Mouse (Mus musculus) T-helper 17 cell (primary cell): ENCODE results near the gene Rarb.

Source experiments
- in situ Hi-C, 2 experiments: fragments of 300-600 bp; cut with MboI, MseI; formaldehyde crosslinking; loops; 1 replicate in 1 of 2; 2 replicates in 1 of 2; pipeline ENCODE4 v1.15.1; 2025; ENCODE audit warnings: high pct_unique_total_duplicates in 2 of 2

Gene Rarb

DNA sequence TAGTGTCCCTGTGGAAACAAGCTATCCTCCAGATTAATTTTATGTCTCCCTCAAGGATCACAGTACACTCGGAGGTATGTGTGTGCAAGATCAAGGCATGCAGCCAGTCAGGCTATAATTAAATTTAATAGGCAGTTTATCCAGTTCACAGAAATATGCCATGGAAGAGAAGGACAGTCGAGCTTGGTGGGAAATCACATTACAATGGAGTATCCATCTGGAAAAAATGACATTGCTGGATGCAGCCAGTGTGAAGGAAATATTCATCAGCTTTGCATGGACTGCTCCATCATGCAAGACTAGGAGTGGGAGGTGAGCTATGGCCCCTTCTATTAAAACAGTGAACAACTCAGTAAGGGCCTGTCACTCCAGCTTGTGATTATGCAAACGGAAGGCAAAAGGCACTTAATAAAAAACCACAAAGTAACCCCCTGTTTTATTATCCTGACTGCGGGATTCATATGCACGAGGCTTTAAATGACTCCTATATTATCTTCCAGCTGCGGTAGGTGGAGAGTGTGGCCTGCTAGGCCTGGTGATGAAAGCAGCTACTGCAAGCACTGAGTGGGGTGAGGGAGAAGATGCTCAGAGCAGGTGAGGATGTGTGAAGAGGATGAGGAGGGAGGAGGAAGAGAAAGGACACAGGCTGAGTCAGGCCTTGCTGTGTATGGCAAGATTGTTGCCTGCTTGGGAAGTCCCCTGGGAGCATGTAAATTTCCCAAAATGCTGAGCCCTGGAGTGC, 379.4 kb downstream of the Rarb start:
- in situ Hi-C loops = loop anchor here (5.0 to 25.0 kb wide), 3 partner anchors 963 to 1723 kb away; no protein-coding TSS in a partner anchor

DNA sequence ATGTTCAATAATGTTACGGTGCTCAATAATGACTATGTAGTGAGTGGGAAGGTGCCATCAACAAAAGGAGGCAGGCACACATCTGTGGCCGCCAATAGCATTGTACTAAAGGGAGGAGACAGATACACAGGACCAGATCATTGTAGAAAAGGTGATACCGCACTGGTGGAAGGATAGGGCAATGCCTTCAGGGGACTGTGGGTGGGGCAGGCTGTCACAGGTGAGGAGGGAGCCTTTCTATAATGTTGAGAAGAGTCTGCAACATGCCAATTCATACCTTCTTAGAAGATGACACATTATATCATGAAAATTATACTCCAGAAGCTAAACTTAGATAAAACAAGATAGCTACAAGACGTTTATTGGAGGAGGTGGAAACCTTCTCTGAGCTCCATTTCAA, 381.6 kb downstream of the Rarb start:
- in situ Hi-C loops = loop anchor here (5.0 to 25.0 kb wide), 3 partner anchors 965 to 1725 kb away; no protein-coding TSS in a partner anchor

DNA sequence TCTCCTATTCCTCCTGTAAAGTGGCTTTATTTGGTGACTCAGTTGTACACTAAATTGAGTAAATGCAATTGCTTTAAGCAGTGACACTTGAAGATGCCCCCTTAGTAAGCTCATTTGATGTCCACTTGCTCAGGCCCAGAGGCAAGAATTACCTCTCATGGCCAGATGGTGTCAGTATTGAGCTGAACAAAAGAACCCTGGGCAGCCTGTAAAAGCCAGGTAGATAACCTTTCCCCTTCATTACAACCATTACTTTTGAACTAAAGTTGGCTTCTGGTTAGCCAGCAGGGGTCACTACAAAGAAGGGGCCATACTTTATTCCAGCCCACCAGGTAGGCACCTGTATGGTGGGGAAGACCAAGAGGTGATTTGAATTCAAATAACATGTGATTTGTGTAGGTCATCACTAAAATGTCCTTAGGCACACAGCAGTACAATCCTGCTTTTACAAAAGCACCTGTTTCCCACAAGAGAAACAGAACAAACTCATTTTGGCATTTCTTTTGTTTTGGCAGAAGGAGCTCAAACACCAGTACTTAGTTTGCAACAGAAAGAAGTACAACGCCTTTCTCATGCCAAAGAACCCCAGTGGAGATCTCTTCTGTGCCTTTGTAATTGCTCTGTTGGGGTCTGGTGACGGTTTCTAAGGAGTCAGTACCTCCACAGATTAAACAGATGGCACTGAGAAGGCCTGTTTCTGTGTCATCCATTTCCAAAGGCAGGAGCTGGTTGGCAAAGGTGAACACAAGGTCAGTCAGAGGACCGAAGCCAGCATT, 384.4 kb downstream of the Rarb start:
- in situ Hi-C loops = loop anchor here (5.0 to 25.0 kb wide), 4 partner anchors 968 to 1758 kb away; no protein-coding TSS in a partner anchor

DNA sequence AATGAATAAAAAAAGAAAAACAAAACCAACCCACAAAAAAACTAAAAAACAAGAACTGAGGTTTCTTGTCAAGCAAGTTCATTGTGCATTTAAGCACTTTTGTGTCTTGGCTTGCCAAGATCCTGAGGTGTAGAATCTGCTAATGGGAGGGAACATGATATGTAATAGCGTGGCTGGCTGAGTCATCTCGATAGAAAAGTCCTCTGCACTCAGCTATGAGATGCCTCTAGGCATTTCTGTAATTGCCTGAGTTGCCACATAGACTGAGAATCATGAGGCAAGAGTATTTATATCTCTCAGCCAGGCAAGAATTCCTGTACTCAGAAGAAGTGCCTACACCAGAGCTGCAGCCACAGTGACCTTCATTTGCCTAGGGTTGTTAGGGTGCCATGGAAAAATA, 385.8 kb downstream of the Rarb start:
- in situ Hi-C loops = loop anchor here (5.0 to 25.0 kb wide), 3 partner anchors 972 to 1759 kb away; no protein-coding TSS in a partner anchor

DNA sequence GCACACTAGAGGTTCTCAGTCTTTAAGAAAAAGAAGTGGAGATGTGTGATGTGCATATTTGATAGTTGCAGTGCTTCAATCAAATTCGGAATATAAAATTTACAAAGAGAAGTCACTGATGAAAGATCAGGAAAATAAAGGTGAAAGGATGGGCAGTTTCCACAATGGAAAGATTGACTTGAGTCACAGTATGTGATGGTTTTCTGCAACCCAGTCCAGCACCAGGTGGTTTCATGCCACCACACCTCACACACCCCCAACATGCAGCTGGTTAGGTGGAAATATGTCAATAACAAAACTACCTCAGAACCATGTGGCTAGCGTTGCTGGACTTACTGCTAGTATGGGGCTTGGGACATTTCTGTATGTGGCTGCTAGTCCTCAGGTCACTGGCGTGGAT, 386.4 kb downstream of the Rarb start:
- in situ Hi-C loops = loop anchor here (5.0 to 25.0 kb wide), 3 partner anchors 972 to 1760 kb away; no protein-coding TSS in a partner anchor

DNA sequence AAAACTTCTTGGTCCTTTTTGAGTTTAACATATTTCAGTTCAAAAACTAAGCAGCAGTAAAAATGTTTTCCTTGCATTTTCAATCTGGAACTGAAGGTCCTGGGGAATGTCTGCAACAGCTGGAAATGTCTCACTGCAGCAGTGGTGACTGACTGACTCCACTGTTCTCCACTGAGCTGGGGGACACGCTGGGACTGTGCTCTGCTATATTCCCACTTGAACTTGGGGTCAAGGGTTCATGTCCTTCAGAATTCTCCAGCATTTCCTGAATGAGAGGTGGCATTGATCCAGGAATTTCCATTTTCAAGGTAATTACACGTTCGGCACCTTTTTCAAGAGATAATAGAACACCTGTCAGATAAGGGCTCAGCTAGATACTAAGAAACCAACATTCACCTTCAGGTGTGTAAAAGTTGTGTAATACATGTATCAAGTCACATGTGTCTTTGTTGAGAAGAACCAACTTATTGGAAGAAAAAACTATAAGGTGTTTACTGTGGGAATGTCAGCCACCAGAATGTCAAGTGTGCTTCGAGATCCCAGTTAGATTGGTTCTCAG, 386.9 kb downstream of the Rarb start:
- in situ Hi-C loops = loop anchor here (5.0 to 25.0 kb wide), 3 partner anchors 973 to 1760 kb away; no protein-coding TSS in a partner anchor

DNA sequence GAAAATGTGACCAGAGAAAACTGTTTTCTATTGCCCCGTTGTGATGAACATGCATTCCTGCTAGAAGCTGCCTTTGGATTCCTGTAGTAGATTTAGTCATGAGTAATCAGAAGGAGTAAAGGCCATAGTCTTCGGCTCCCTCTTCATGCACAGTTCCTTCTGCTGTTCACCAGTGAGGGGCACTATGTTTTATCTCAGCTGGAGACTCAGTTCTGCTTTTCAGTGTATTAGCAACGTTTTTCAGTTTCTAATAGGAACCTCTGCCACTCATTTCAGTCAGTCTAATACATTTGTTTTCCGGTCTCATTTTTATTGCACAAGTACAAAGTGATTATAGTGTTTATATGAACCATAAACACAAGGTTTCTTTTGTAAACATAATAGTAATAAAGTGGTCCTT, 391.4 kb downstream of the Rarb start:
- in situ Hi-C loops = loop anchor here in 1 of 2 experiments (25.0 kb wide), 1 partner anchor 1735 kb away; no protein-coding TSS in a partner anchor

DNA sequence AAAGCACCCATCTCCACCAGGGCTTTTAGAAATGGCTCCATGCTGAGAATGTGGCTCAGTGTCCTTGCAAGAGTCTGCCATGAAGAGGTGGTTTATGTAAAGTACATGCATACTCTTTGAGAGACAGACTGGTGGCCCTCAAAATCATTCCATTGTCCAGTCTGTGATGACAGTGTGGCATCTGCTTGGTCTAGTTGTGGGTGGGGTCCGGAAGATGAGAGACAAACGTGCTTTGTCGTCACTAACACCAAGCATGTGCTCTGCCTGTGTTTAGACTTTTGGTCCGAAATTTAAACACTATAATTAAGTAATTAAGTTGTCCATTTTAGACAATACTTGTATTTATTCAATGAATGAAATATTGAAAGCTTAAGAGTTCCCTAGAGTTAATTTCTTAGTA, 404.8 kb downstream of the Rarb start:
- in situ Hi-C loops = no loop called here

DNA sequence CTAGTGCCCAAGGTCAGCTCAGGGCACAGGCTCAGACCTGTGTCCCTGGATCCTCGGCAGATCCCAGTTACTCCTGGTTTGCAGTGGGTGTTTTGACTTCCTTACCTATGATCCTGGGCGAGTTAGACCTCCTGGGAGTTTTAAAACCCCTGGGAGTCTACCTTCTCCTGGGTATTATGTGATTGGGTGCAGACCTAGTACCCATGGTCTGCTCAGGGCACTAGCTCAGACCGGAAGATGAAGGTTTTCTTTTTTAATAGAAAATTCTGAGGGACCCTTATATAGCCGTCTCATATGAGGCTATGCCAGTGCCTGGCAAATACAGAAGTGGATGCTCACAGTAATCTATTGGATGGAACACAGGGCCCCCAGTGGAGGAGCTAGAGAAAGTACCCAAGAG, 413.8 kb downstream of the Rarb start:
- in situ Hi-C loops = no loop called here

DNA sequence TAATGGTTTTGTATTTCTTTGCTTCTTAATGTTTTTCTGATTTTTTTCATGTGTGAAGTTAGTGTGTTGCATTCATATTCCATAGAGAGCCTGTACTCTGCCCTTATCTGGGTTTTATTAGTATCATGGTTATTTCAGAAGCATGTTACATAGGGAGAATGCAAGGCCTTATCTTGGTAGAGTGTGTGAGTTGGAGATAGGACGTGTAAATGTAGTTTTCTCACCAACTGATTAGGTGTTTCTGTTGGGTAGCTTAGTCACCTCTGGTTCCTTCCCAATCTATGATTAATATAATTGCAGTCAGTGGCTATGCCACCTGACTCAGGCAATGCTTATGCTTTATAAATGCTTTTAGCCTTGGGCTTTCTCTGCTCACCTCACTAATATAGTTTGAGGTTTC, 434.2 kb downstream of the Rarb start:
- in situ Hi-C loops = loop anchor here in 1 of 2 experiments (25.0 kb wide), 1 partner anchor 622 kb away; no protein-coding TSS in a partner anchor
